Mouse (Mus musculus) T-helper 1 cell (primary cell): ENCODE results near the gene Gm10487.
"Not testable (repeated sequence)": the region's sequence is repeated elsewhere in the genome, so short reads cannot be mapped to it uniquely, and the experiment has no call there.

Experiments
- in situ Hi-C: fragments of 300-600 bp; cut with MboI, MseI; formaldehyde crosslinking; loops from one replicate; pipeline ENCODE4 v1.15.1; 2025; ENCODE audit warnings: high pct_unique_total_duplicates

The Gm10487 gene

DNA sequence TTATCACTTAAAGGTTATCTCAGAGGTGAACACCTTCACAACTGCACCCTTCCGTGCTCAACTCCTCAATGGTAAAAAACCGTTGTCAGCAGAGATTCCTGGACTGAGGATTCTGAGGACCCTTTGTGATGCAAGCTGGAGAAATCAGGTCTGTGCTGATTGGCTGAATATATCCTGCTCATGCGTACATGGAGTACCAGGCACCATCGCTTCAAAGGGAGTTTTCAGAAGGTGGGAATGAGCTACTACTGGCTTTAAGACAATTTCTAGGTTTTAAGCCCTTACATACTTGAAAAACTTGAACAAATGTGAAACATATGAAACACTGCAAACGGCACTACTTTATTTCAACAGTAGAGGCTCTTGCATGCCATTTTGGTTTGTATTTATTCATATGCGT is at the start of gene Gm10487:
Gm10487 (minus strand) TSS at position 101 of the 400 bp plus-strand sequence.
- in situ Hi-C loops, result not testable (repeated sequence)
